Mouse (Mus musculus) adrenal gland, postnatal 4 days (tissue): Measurements from ENCODE around the gene Cysrt1. TPM values are rescaled to one million over a fixed set of nuclear protein-coding genes. Genes with fewer than 3 reads are reported as not detected.
A peak's percentile ranks its signal among the peaks of the same experiment; 100 is the strongest.

ENCODE experiments used
- DNase-seq, 2 experiments: peaks; one replicate each; pipeline ENCODE4 v3.0.0; 2021 to 2022; ENCODE audit warnings: low spot score in 2 of 2, mixed read lengths in 2 of 2
- long read RNA-seq, 2 experiments: library from polyadenylated mRNA; stranded (forward); transcript quantifications; one replicate each; pipeline ENCODE4 v2.0.0; 2021
- total RNA-seq, 2 experiments: library from RNA; stranded (reverse); gene quantifications; 2 replicates each; pipeline ENCODE4 v1.2.3; 2021

The Cysrt1 gene
- total RNA-seq = not detected
- long read RNA-seq, experiment 1 = 0 reads
- long read RNA-seq, experiment 2 = 0 reads

- DNase-seq = no peak
These were observed at the start of gene Cysrt1, which contains the start of gene Rnf208 for GRCm38 (mm10) chr2:25242101-25242506. Gene Cysrt1, minus strand, starts transcription at chr2:25242452. Gene Rnf208, plus strand, starts transcription at chr2:25242255.

GRCm38 (mm10) chr2:25291184-25292053 is 49.2 kb upstream of the Cysrt1 start:
- no peak for DNase-seq

- DNase-seq = no peak
These were observed 48.5 kb upstream of the Cysrt1 start for GRCm38 (mm10) chr2:25290816-25291130.

GRCm38 (mm10) chr2:25290101-25290815 is 48.0 kb upstream of the Cysrt1 start:
- no peak for DNase-seq

GRCm38 (mm10) chr2:25289651-25290050 is 47.4 kb upstream of the Cysrt1 start, which contains the start of gene Lrrc26:
Gene Lrrc26, plus strand, starts transcription at chr2:25289915.
- DNase-seq = no peak

- DNase-seq = no peak
These were observed 46.6 kb upstream of the Cysrt1 start for GRCm38 (mm10) chr2:25288734-25289345.

- no peak for DNase-seq
These were observed 45.8 kb upstream of the Cysrt1 start, which contains the start of gene Tmem210 for GRCm38 (mm10) chr2:25287927-25288649. Gene Tmem210, plus strand, starts transcription at chr2:25288145.

- DNase-seq = no peak
These were observed 44.8 kb upstream of the Cysrt1 start for GRCm38 (mm10) chr2:25286837-25287636.

GRCm38 (mm10) chr2:25286314-25286713 is 44.1 kb upstream of the Cysrt1 start:
- DNase-seq = no peak

- DNase-seq = no peak
These were observed 43.3 kb upstream of the Cysrt1 start for GRCm38 (mm10) chr2:25285551-25285950.

- peak in 1 of 2 experiments; percentile 74 for DNase-seq
These were observed 37.0 kb upstream of the Cysrt1 start for GRCm38 (mm10) chr2:25278928-25279882.

- no peak for DNase-seq
These were observed 30.8 kb upstream of the Cysrt1 start for GRCm38 (mm10) chr2:25273010-25273409.

- no peak for DNase-seq
These were observed 30.3 kb upstream of the Cysrt1 start for GRCm38 (mm10) chr2:25272515-25272914.

GRCm38 (mm10) chr2:25271827-25272511 is 29.7 kb upstream of the Cysrt1 start, which contains the start of the genes Ssna1 and Anapc2:
Gene Ssna1, minus strand, starts transcription at chr2:25272438.
Gene Anapc2, plus strand, starts transcription at chr2:25272478.
- DNase-seq = peak; percentile 96 to 98

- no peak for DNase-seq
These were observed 25.6 kb upstream of the Cysrt1 start for GRCm38 (mm10) chr2:25267746-25268309.

- DNase-seq = no peak
These were observed 25.0 kb upstream of the Cysrt1 start for GRCm38 (mm10) chr2:25267241-25267640.

- DNase-seq = no peak
These were observed 24.5 kb upstream of the Cysrt1 start for GRCm38 (mm10) chr2:25266720-25267119.
